Mouse (Mus musculus): ENCODE results near the gene Bckdk.

The Bckdk gene

DNA sequence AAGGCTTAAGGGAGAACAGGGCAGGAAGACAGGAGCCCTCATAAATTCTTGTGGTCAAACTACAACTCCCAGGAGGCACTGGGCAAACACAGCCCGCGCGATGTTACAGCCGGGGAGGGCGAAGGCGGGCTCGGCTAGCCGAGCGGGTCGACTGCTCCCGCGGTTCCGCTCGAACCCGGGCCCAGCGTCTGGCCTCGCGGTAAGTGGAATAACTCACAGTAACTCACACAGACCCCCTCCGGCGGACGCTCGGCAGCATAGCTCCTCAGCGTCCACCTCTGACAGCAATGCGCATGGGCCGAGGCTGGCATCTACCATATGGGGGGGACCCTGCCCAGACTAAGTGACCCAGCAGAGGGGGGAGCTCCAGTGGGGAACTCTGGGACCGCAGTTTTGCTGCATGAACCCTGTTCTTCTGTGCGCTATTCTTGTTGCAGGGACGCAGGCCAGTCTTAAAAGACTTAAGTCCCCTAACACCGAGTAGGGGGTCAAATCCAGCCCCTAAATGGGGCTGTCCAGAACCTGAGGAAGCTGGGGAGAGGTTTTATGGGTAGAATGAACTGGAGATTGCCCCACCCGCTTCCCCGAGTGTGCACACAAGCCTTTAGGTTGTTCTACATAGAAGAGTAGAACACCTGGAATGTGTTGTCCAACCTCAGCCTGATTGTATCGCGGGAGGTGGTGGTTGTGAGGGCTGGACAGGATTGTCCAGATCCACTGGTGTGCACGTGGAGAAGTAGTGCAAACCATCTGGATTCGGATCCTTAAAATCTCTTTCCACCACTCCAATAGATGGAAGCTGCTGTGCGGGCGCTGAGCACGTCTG lies at the start of gene Bckdk:
Gene Bckdk, plus strand, starts transcription at position 112 of the 826 bp plus-strand sequence.
- CTCF ChIA-PET = interaction anchor here in 2 of 4 experiments (0.5 to 2.3 kb wide), 8 partner anchors 9 to 80 kb away, joined by 3 to 12 read pairs (median 5); partner anchors contain the start of genes Gm21974 (in 2 of the 2), Vkorc1 (in 2 of the 2) and Kat8 (in 1 of the 2)
- POLR2A ChIA-PET = interaction anchor here (0.6 to 6.5 kb wide), 46 partner anchors 8 to 748 kb away, joined by 3 to 63 read pairs (median 6); partner anchors contain the start of genes Kat8 (in 4 of the 4), Gm21974 (in 3 of the 4), Vkorc1 (in 3 of the 4) and Fus (in 2 of the 4)

DNA sequence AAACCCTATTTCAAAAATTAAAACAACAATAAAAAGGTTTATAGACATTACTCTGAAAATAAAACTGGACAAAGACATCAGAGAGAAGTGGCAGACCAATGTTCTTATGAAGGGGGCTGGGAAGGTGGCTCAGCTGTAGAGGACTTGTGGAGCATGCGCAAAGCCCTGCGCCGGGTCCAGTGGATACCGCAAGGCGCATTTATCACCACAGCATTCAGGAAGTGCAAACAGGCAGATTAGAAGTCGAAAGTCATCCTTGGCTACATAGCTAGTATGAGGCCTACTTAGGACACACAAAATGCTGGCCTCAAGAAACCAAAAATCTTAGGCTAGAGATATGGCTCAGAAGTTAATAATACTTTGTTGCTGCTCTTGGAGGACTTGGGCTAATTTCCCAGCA lies 45.6 kb upstream of the Bckdk start:
- ChIA-PET CTCF (interaction anchor here in 1 of 4 experiments (1.3 to 1.4 kb wide), 2 partner anchors 8 to 60 kb away, joined by 3 to 4 read pairs; no protein-coding TSS in a partner anchor), POLR2A (interaction anchor here in 3 of 4 experiments (0.6 to 5.7 kb wide), 9 partner anchors 9 to 410 kb away, joined by 3 to 26 read pairs (median 3); partner anchors contain the start of genes Hsd3b7 (in 1 of the 3), Stx1b (in 1 of the 3) and Stx4a (in 1 of the 3))

GRCm38 (mm10) chr7:127866434-127866833 lies 37.4 kb upstream of the Bckdk start:
- ChIA-PET POLR2A (interaction anchor here in 3 of 4 experiments (0.6 to 4.4 kb wide), 48 partner anchors 9 to 200 kb away, joined by 3 to 37 read pairs (median 6); partner anchors contain the start of genes Kat8 (in 3 of the 3), Zfp668 (in 3 of the 3), Fus (in 2 of the 3) and Setd1a (in 2 of the 3)), CTCF (interaction anchor here in 3 of 4 experiments (0.5 to 3.2 kb wide), 17 partner anchors 9 to 737 kb away, joined by 3 to 15 read pairs (median 4); partner anchors contain the start of genes Zfp646 (in 2 of the 3) and Zfp668 (in 1 of the 3))

GRCm38 (mm10) chr7:127867641-127868040 lies 36.2 kb upstream of the Bckdk start:
- CTCF ChIA-PET = interaction anchor here in 3 of 4 experiments (0.6 to 3.2 kb wide), 25 partner anchors 9 to 311 kb away, joined by 3 to 15 read pairs (median 5); partner anchors contain the start of genes Zfp646 (in 2 of the 3), Zfp668 (in 2 of the 3), Bcl7c (in 1 of the 3) and Hsd3b7 (in 1 of the 3)
- POLR2A ChIA-PET = interaction anchor here (0.7 to 4.4 kb wide), 78 partner anchors 8 to 371 kb away, joined by 3 to 37 read pairs (median 5); partner anchors contain the start of genes Kat8 (in 3 of the 4), Zfp646 (in 3 of the 4), Zfp668 (in 3 of the 4) and Fus (in 2 of the 4)

GRCm38 (mm10) chr7:127869149-127869810 lies 34.6 kb upstream of the Bckdk start:
- CTCF ChIA-PET = interaction anchor here in 3 of 4 experiments (0.6 to 3.0 kb wide), 6 partner anchors 66 to 194 kb away, joined by 3 to 14 read pairs (median 6); partner anchors contain the start of gene Hsd3b7 (in 1 of the 3)
- POLR2A ChIA-PET = interaction anchor here in 3 of 4 experiments (0.5 to 4.0 kb wide), 29 partner anchors 8 to 212 kb away, joined by 3 to 30 read pairs (median 4); partner anchors contain the start of genes Hsd3b7 (in 2 of the 3), Bckdk (in 1 of the 3), Gm21974 (in 1 of the 3) and Orai3 (in 1 of the 3)

GRCm38 (mm10) chr7:127870136-127870821 lies 33.6 kb upstream of the Bckdk start:
- ChIA-PET POLR2A (interaction anchor here (0.6 to 3.5 kb wide), 35 partner anchors 9 to 213 kb away, joined by 3 to 30 read pairs (median 4); partner anchors contain the start of genes Hsd3b7 (in 2 of the 4), Orai3 (in 2 of the 4), Bckdk (in 1 of the 4) and Gm21974 (in 1 of the 4)), CTCF (interaction anchor here (0.6 to 2.5 kb wide), 34 partner anchors 9 to 214 kb away, joined by 3 to 10 read pairs (median 4); partner anchors contain the start of genes Bcl7c (in 1 of the 4), Ctf1 (in 1 of the 4), Fus (in 1 of the 4) and Gm21974 (in 1 of the 4))

- POLR2A ChIA-PET = interaction anchor here (0.5 to 5.6 kb wide), 37 partner anchors 7 to 1448 kb away, joined by 3 to 72 read pairs (median 6); partner anchors contain the start of genes Fus (in 2 of the 4), Gm21974 (in 2 of the 4), Kat8 (in 2 of the 4) and Vkorc1 (in 2 of the 4)
- CTCF ChIA-PET = interaction anchor here in 2 of 4 experiments (0.5 to 2.3 kb wide), 4 partner anchors 8 to 189 kb away, joined by 4 to 12 read pairs (median 6); partner anchors contain the start of gene Kat8 (in 1 of the 2)
Measured at GRCm38 (mm10) chr7:127874812-127875626, 28.9 kb upstream of the Bckdk start.

- POLR2A ChIA-PET = interaction anchor here (0.5 to 5.6 kb wide), 46 partner anchors 8 to 1448 kb away, joined by 3 to 72 read pairs (median 5); partner anchors contain the start of genes Gm21974 (in 3 of the 4), Vkorc1 (in 3 of the 4), Fus (in 2 of the 4) and Kat8 (in 2 of the 4)
- CTCF ChIA-PET = interaction anchor here in 3 of 4 experiments (0.7 to 2.3 kb wide), 9 partner anchors 9 to 200 kb away, joined by 3 to 12 read pairs (median 4); partner anchors contain the start of genes Gm21974 (in 1 of the 3) and Vkorc1 (in 1 of the 3)
Measured at GRCm38 (mm10) chr7:127875627-127876001, 28.3 kb upstream of the Bckdk start.

GRCm38 (mm10) chr7:127876041-127876466 lies 27.8 kb upstream of the Bckdk start, which contains the start of gene Zfp646:
Gene Zfp646 (plus strand): TSS chr7:127876221.
- CTCF ChIA-PET = interaction anchor here in 3 of 4 experiments (0.6 to 2.3 kb wide), 11 partner anchors 8 to 201 kb away, joined by 3 to 12 read pairs (median 4); partner anchors contain the start of genes Gm21974 (in 1 of the 3) and Vkorc1 (in 1 of the 3)
- POLR2A ChIA-PET = interaction anchor here (0.6 to 5.6 kb wide), 65 partner anchors 8 to 1449 kb away, joined by 3 to 72 read pairs (median 4); partner anchors contain the start of genes Gm21974 (in 3 of the 4), Vkorc1 (in 3 of the 4), Fus (in 2 of the 4) and Kat8 (in 2 of the 4)

DNA sequence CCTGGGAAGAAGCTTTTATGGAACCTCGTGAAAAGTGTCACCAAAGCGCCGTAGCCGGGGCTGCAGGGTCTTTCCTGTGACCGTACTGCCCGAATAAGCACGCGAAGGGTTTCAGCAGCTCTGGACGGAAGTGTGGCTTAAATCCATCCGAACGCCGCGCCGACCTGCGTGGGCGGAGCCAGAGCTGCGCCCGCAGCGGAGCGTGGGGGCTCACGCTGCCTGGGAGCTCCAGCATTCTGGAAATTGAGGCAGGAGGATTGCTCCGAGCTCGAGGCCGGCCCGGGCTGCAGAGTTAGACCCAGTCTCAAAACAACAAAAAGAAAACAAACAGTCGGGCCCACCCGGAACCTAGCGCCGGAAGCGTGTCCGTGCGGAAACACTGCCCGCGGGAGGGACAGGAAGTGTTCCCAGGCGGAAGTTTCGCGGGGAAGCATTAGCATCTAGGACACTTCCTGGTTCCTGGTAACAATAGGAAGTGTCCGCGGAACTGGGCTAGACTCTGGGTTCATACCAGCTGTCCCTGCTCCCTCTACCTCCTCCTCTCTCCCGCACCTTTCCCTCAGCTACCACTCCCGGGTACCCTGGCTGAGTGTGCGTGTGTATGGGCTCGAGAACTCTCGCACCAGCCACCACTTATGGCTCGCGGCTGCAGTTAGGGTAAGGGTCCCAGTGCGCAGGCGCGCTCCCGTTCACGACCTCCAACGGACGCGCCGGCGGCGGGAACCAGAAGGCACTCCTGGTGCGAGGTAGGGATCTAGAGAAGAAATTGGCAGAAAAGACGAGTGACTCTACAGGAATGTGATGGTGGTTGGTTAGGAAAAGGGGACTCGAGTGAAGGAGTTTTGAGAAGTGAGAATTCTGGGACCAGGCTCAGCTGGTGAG lies 27.2 kb upstream of the Bckdk start, which contains the start of gene Zfp668:
Gene Zfp668, minus strand, starts transcription at position 362 of the 882 bp plus-strand sequence.
- ChIA-PET POLR2A (interaction anchor here (0.6 to 5.6 kb wide), 64 partner anchors 9 to 1449 kb away, joined by 3 to 72 read pairs (median 4); partner anchors contain the start of genes Gm21974 (in 3 of the 4), Vkorc1 (in 3 of the 4), Fus (in 2 of the 4) and Kat8 (in 2 of the 4)), CTCF (interaction anchor here in 3 of 4 experiments (0.6 to 2.3 kb wide), 11 partner anchors 9 to 201 kb away, joined by 3 to 12 read pairs (median 4); partner anchors contain the start of genes Gm21974 (in 2 of the 3) and Vkorc1 (in 2 of the 3))

DNA sequence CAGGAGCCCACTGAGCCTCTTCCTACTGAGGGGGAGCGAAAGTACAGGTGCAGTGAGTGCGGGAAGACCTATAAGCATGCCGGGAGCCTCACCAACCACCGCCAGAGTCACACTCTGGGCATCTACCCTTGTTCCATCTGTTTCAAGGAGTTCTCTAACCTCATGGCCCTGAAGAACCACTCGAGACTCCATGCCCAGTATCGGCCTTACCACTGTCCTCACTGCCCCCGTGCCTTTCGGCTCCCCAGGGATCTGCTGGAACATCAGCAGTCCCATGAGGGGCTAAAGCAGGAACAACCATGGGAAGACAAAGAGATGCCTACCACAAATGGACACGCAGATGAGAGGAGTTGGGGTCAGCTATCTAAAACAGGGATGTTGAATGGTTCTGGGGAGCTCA lies 24.6 kb upstream of the Bckdk start:
- ChIA-PET CTCF (interaction anchor here in 1 of 4 experiments (0.8 kb wide), 1 partner anchor 63 kb away, joined by 3 read pairs; no protein-coding TSS in a partner anchor), POLR2A (interaction anchor here (0.6 to 2.0 kb wide), 9 partner anchors 9 to 248 kb away, joined by 3 to 8 read pairs (median 4); partner anchors contain the start of genes Prss53 (in 2 of the 4), Bckdk (in 1 of the 4), Gm21974 (in 1 of the 4) and Pycard (in 1 of the 4))

DNA sequence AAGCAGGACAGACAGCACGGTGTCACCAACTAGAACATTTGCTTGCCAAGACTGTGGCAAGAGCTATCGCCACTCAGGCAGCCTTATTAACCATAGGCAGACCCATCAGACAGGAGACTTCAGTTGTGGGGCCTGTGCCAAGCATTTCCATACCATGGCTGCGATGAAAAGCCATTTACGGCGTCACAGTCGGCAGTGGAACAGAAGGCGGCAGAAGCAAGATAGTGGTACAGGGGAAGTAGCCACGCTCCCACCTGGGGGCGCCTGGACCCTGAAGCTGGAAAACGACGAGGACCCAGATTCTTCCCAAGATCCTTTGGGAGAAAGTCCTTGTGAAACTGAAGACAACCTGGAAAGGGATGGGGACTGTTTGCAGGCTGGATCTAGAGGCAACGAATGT lies 23.5 kb upstream of the Bckdk start:
- POLR2A ChIA-PET = interaction anchor here in 3 of 4 experiments (0.6 to 2.0 kb wide), 9 partner anchors 9 to 419 kb away, joined by 3 to 8 read pairs (median 4); partner anchors contain the start of genes Gm21974 (in 1 of the 3), Prss53 (in 1 of the 3) and Vkorc1 (in 1 of the 3)
- CTCF ChIA-PET = no interaction called here

- ChIA-PET POLR2A (interaction anchor here in 3 of 4 experiments (0.6 to 7.8 kb wide), 17 partner anchors 10 to 630 kb away, joined by 3 to 72 read pairs (median 3); partner anchors contain the start of genes Gm21974 (in 2 of the 3), Kat8 (in 2 of the 3), Vkorc1 (in 2 of the 3) and Zfp646 (in 2 of the 3)), CTCF (interaction anchor here in 1 of 4 experiments (0.8 to 2.4 kb wide), 2 partner anchors 10 to 33 kb away, joined by 6 to 8 read pairs; partner anchors contain the start of gene Vkorc1)
Measured at GRCm38 (mm10) chr7:127885951-127886350, 17.9 kb upstream of the Bckdk start.
